In genomic region chr2:83828895-83829539, GRCm38 (mm10) we compare ENCODE assay signal across 15 mouse cellular contexts. TPM values are rescaled to one million over a fixed set of nuclear protein-coding genes. Genes with fewer than 3 reads are reported as not detected.
DNase-seq lines count a peak whose midpoint lies in the region; ATAC-seq and TF ChIP-seq lines count a peak whose summit lies in the region.
"Had no signal": no experiment of that assay in that cellular context is flagged by ENCODE, and none has a peak within 500 bp of the region (broad histone marks: within the 10 kb centered on the region; RNA-seq: fewer than 3 reads in every experiment).

No protein-coding gene starts in this region.

- H3K4me1 ChIP-seq in forebrain, embryonic 14.5 days (ENCODE audit: control insufficient read depth, insufficient read depth, low read length), result peaks cover 5% of the 10 kb centered on the region; the same call in 1 of the 2 replicates
- H3K4me1 ChIP-seq in hindbrain, embryonic 16.5 days (ENCODE audit: control insufficient read depth, insufficient read depth, low read depth, low read length), result peaks cover 4% of the 10 kb centered on the region
- 0 out of 2 replicates have a peak, but pooled peaks cover 3% of the 10 kb centered on the region for H3K4me1 ChIP-seq in midbrain, postnatal 0 days (ENCODE audit: insufficient read depth, low read length)

- peak overlapping the region; percentile 23; the same call in 1 of the 2 replicates for H3K27ac ChIP-seq in forebrain, embryonic 14.5 days (ENCODE audit: low read depth, low read length)
- peak overlapping the region; percentile 51; the same call in 1 of the 2 replicates for H3K27ac ChIP-seq in hindbrain, embryonic 16.5 days (ENCODE audit: low read depth, low read length)
- peak overlapping the region; percentile 65; the same call in 1 of the 2 replicates for H3K27ac ChIP-seq in midbrain, postnatal 0 days (ENCODE audit: low read depth, low read length)
- H3K27ac ChIP-seq: limb, embryonic 13.5 days had no signal

- no peaks in the 10 kb centered on the region for H3K36me3 ChIP-seq in forebrain, embryonic 14.5 days (ENCODE audit: control insufficient read depth, insufficient read depth, low read length)
- no peaks in the 10 kb centered on the region for H3K36me3 ChIP-seq in hindbrain, embryonic 16.5 days (ENCODE audit: control insufficient read depth, insufficient read depth, low read length)
- H3K36me3 ChIP-seq in midbrain, postnatal 0 days (ENCODE audit: insufficient read depth, low read length), result 0 out of 2 replicates have a peak, but pooled peaks cover 3% of the 10 kb centered on the region
- H3K36me3 ChIP-seq: limb, embryonic 13.5 days had no signal

- H3K4me2 ChIP-seq in forebrain, embryonic 14.5 days (ENCODE audit: low read length), result no peak overlapping the region
- H3K4me2 ChIP-seq in hindbrain, embryonic 16.5 days (ENCODE audit: low read length), result no peak overlapping the region; the same call in 1 of the 2 replicates
- no peak overlapping the region for H3K4me2 ChIP-seq in midbrain, postnatal 0 days (ENCODE audit: low read depth, low read length, poor library complexity, severe bottlenecking)
- H3K4me2 ChIP-seq: limb, embryonic 13.5 days had no signal

- H3K9me3 ChIP-seq in forebrain, embryonic 14.5 days (replicated peaks; ENCODE audit: control insufficient read depth, low read length), result no peaks in the 10 kb centered on the region
- no peaks in the 10 kb centered on the region for H3K9me3 ChIP-seq in hindbrain, embryonic 16.5 days (ENCODE audit: control insufficient read depth, low read length)
- H3K9me3 ChIP-seq in midbrain, postnatal 0 days (ENCODE audit: low read length), result no peaks in the 10 kb centered on the region
- H3K9me3 ChIP-seq: limb, embryonic 13.5 days had no signal

- DNase-seq in brain, adult 2 months (ENCODE audit: low read depth, low spot score), result peak; percentile 49
- DNase-seq in forebrain, embryonic 14.5 days (ENCODE audit: low spot score), result peak; percentile 86
- DNase-seq in midbrain, postnatal 0 days (ENCODE audit: low spot score), result no peak
- no peak for DNase-seq in spleen, postnatal 14 days (ENCODE audit: low spot score in 2 of 2)
- no peak for DNase-seq in kidney, postnatal 10 days
- no peak for DNase-seq in MN1 (ENCODE audit: low spot score)
- DNase-seq: cerebellum, adult 11 months; heart, adult 18-20 months; kidney, adult 11 months; kidney, postnatal 36 days; layer of hippocampus, postnatal 36 days had no signal

- H3K9ac ChIP-seq in forebrain, embryonic 14.5 days (ENCODE audit: low read length), result no peak overlapping the region
- no peak overlapping the region for H3K9ac ChIP-seq in hindbrain, embryonic 16.5 days (ENCODE audit: low read depth, low read length)
- H3K9ac ChIP-seq in midbrain, postnatal 0 days (replicated peaks; ENCODE audit: low read length, poor library complexity, severe bottlenecking), result no peak overlapping the region
- H3K9ac ChIP-seq: limb, embryonic 13.5 days had no signal

- WGBS in forebrain, embryonic 14.5 days, result 3% methylated on average over 3 of the region's 3 CpGs
- WGBS in hindbrain, embryonic 16.5 days, result 19% methylated on average over 3 of the region's 3 CpGs
- WGBS in midbrain, postnatal 0 days, result 23% methylated on average over 3 of the region's 3 CpGs

- H3K27me3 ChIP-seq in forebrain, embryonic 14.5 days (replicated peaks; ENCODE audit: control insufficient read depth, insufficient read depth, low read length), result no peaks in the 10 kb centered on the region
- no peaks in the 10 kb centered on the region for H3K27me3 ChIP-seq in hindbrain, embryonic 16.5 days (replicated peaks; ENCODE audit: control insufficient read depth, insufficient read depth, low read length)
- no peaks in the 10 kb centered on the region for H3K27me3 ChIP-seq in midbrain, postnatal 0 days (ENCODE audit: insufficient read depth, low read length)
- H3K27me3 ChIP-seq: limb, embryonic 13.5 days had no signal

- ATAC-seq in forebrain, embryonic 14.5 days, result peak; percentile 69
- ATAC-seq in hindbrain, embryonic 16.5 days, result no peak
- no peak for ATAC-seq in midbrain, postnatal 0 days (ENCODE audit: low FRiP score)
- ATAC-seq in megakaryocyte progenitor cell, adult 5-6 weeks (replicated peaks; ENCODE audit: poor library complexity), result no peak

- no peak for TF ChIP-seq CTCF in midbrain, postnatal 0 days (IDR thresholded peaks at IDR 0.05)

- no peak overlapping the region for H3K4me3 ChIP-seq in forebrain, embryonic 14.5 days (ENCODE audit: low read depth, low read length)
- H3K4me3 ChIP-seq in hindbrain, embryonic 16.5 days (ENCODE audit: low read length), result no peak overlapping the region
- no peak overlapping the region for H3K4me3 ChIP-seq in midbrain, postnatal 0 days (ENCODE audit: low read depth, low read length)
- H3K4me3 ChIP-seq: limb, embryonic 13.5 days had no signal

RNA-seq across cellular contexts. Expression of gene Fam171b, which starts 16.6 kb away (rescaled TPM):
- polyA plus RNA-seq in forebrain, embryonic 14.5 days (2014; fragmentation: Nextera tagmentation; extraction: Ambion mirVana), result 55.9 and 66.5 TPM in 2 replicates
- 77.1 and 80.4 TPM in 2 replicates for polyA plus RNA-seq in hindbrain, embryonic 16.5 days (2015; fragmentation: Nextera tagmentation; extraction: Ambion mirVana)
- total RNA-seq in midbrain, postnatal 0 days (2014; rRNA removed), result 98.6 and 116 TPM in 2 replicates
- 91.8 and 97.9 TPM in 2 replicates for polyA plus RNA-seq in midbrain, postnatal 0 days (2015; fragmentation: Nextera tagmentation; extraction: Ambion mirVana)
- not detected in 2 replicates for total RNA-seq in megakaryocyte progenitor cell, adult 5-6 weeks (2015)
- total RNA-seq in megakaryocyte progenitor cell, adult 5-6 weeks (2017), result not detected in 2 replicates
- total RNA-seq: common myeloid progenitor, adult 5-6 weeks had no signal

Comparison
In these comparisons a context has a peak if more than half of its experiments do, and no peak if none do; other contexts are left out.
1. DNase-seq: peak in brain, adult 2 months (single experiment) and forebrain, embryonic 14.5 days (single experiment); none in midbrain, postnatal 0 days (single experiment), spleen, postnatal 14 days (0 of 2), kidney, postnatal 10 days (single experiment) and MN1 (single experiment).
2. Peak in every context shown above with its lines, with median percentiles within 50 percentile points of each other: H3K27ac ChIP-seq.